Mouse (Mus musculus) embryonic facial prominence, embryonic 11.5 days (tissue): ENCODE data around the gene Ctrl. TPM values are rescaled to one million over a fixed set of nuclear protein-coding genes. Genes with fewer than 3 reads are reported as not detected.

Experiments
- ATAC-seq: fragments of 200-750 bp; cut with Nextera tagmentation; replicated peaks from 2 replicates; pipeline ENCODE4 v1.8.0; 2017; ENCODE audit warnings: low read depth; ENCODE audit not compliant: insufficient number of reproducible peaks, low FRiP score, low TSS enrichment
- DNase-seq: peaks from one replicate; pipeline ENCODE4 v3.0.0-alpha.2; 2015; ENCODE audit warnings: low spot score
- H3K27ac ChIP-seq: fragments of 300-500 bp; sonication (generic); replicated peaks from 2 replicates; pipeline ENCODE4 v1.5.1; 2014; ENCODE audit warnings: mild to moderate bottlenecking, low read depth, low read length, control low read depth
- H3K27me3 ChIP-seq: fragments of 300-500 bp; sonication (generic); 2 replicates; pipeline ENCODE4 v1.6.1; 2014; ENCODE audit warnings: mild to moderate bottlenecking, low read length, moderate library complexity, mixed read lengths; ENCODE audit not compliant: control insufficient read depth, insufficient read depth
- H3K36me3 ChIP-seq: fragments of 300-500 bp; sonication (generic); replicated peaks from 2 replicates; pipeline ENCODE4 v1.6.1; 2014; ENCODE audit warnings: low read depth, mild to moderate bottlenecking, low read length, moderate library complexity, mixed read lengths; ENCODE audit not compliant: control insufficient read depth, insufficient read depth
- H3K4me1 ChIP-seq: fragments of 300-500 bp; sonication (generic); 2 replicates; pipeline ENCODE4 v1.6.1; 2014; ENCODE audit warnings: low read length, mixed read lengths; ENCODE audit not compliant: control insufficient read depth, insufficient read depth
- H3K4me2 ChIP-seq: fragments of 300-500 bp; sonication (generic); 2 replicates; pipeline ENCODE4 v1.6.1; 2014; ENCODE audit warnings: low read depth, mild to moderate bottlenecking, control low read depth, low read length, moderate library complexity
- H3K4me3 ChIP-seq: fragments of 300-500 bp; sonication (generic); 2 replicates; pipeline ENCODE4 v1.5.1; 2014; ENCODE audit warnings: low read depth, low read length, control low read depth
- H3K9ac ChIP-seq: fragments of 300-500 bp; sonication (generic); replicated peaks from 2 replicates; pipeline ENCODE4 v1.6.1; 2014; ENCODE audit warnings: mild to moderate bottlenecking, control low read depth, low read length
- H3K9me3 ChIP-seq: fragments of 300-500 bp; sonication (generic); replicated peaks from 2 replicates; pipeline ENCODE4 v1.6.1; 2016; ENCODE audit warnings: mild to moderate bottlenecking, low read length, inconsistent platforms, mixed read lengths; ENCODE audit not compliant: control insufficient read depth
- WGBS: fragments of 180-500 bp; shearing (Covaris S2); extraction: QIAGEN DNeasy Blood & Tissue Kit; methylation state at CpG from one replicate; pipeline ENCODE4 v1.1.7; 2014; 5-methylcytosine and 5-hydroxymethylcytosine counted together
- polyA plus RNA-seq: library from polyadenylated mRNA; unstranded; fragments of >200 nt; fragmentation: Nextera tagmentation; extraction: Ambion mirVana; gene quantifications from 2 replicates; pipeline ENCODE4 v1.2.1, GENCODE M21; 2014

Ctrl gene
- polyA plus RNA-seq, 1 experiment from 2014 or later: 0.58 TPM

DNA sequence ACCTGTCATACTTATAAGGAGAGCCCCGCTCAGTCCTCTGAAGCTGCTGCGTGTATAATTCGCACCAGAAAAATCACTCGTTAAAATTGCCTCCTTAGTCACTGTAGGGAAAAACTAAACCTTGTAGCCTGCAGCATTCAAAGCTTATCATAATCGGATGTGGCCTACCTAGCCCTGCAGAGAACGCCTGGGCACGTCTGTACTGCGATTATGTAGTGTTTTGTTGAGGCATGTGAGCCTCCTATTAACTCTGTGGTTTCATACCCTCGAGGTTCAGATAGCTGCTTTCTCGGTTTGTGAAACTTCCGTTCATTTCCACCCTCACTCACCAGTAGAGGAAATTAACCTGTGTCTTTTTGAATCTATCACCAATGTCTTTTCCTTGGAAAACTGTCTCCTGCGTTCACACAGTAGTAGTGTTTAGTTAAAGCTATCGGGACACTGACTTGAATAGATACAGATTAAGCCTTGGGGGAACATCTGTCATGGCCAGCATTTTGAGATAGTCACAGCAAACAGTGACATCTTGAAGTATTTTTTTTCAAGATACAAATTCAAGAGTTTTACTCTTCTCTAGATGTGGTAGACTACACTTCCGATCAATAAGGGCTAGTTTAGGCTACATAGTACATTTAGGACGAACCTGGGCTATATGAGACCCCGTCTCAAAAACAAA lies 32.6 kb downstream of the Ctrl start:
- peak overlapping the region; percentile 99 for H3K9ac ChIP-seq
- no peaks in the 10 kb centered on the region for H3K4me1 ChIP-seq
- H3K9me3 ChIP-seq: no peaks in the 10 kb centered on the region
- peak overlapping the region; percentile 76 for H3K27ac ChIP-seq
- H3K4me3 ChIP-seq: peak overlapping the region; percentile 98
- H3K27me3 ChIP-seq: no peaks in the 10 kb centered on the region
- ATAC-seq (no peak), DNase-seq (peak; percentile 12)
- H3K36me3 ChIP-seq: no peaks in the 10 kb centered on the region
- WGBS: 35% methylated on average over 16 of the region's 16 CpGs
- peak overlapping the region; percentile 77 for H3K4me2 ChIP-seq

DNA sequence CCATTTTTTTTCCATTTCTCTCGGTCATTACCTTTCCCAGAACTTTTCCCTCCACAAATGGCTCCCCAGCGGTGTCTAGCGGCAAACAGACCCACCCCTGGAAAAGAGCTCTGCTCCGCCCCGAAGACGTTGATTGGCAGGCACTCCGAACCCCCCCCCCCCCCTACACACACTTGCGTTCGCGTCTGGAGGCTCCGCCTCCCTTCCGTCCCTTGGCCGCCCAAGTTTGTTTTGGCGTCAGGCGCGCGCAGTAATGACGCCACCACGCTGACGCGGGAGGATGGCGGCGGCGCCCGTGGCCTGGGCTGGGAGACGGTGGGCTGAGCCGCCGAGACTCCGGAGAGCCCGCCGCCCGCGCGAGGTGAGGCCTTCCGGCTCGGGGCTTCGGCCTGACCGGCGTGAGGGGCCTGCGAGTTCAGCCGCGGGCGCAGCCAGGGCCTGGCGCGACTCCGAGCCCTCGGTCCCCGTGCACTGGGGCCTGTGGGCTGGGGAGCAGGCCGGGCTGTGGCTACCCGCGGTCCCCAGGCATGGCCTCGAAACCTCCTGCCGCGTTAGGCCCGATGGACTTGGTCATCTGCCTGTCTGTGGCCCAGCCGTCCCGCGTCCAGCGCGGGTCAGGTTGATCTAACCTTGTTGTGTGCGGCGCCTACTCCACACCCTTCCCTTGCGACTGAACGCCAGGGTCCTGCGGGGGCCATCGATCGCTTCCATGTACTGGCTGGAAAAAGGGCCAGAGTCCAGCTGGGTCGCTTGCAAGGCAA lies 33.3 kb downstream of the Ctrl start, which contains the start of gene Pskh1:
Gene Pskh1, plus strand, starts transcription at position 262 of the 761 bp plus-strand sequence.
- peak; percentile 89 for ATAC-seq
- H3K4me1 ChIP-seq: no peaks in the 10 kb centered on the region

DNA sequence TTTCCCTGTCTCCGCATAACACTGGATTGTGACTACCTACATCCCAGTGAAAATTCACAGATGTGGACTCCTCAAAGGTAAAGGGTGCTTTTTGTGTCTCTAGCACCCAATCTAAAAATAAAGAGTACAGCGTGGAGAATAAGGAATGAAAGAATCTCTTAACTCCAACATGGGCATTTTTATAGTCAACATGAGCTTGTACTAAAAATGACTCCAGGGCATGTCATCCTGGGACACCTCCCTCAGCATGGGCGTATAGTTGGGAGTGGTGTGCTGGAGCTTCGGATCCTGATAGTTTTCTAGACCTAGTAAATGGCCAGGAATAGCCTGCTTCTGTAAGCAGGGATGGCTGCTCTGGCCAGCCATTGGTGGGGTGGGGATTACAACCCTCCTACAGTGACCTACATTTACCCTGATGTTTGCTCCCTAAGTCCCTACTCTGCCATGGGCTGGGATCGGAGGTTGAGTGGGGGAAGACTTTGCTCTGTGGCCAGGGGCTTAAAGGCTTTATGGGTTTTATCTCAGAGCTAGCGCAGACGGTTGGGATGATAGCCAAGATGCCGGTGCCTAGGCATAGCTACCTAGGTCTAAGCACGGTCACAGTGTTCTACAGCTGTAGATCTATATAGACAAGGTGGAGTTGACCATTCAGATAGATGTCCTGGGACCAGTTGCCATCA lies 35.7 kb downstream of the Ctrl start:
- Histone ChIP-seq H3K27me3 (no peaks in the 10 kb centered on the region), H3K27ac (no peak overlapping the region), H3K4me2 (no peak overlapping the region), H3K36me3 (no peaks in the 10 kb centered on the region; the same call in 1 of the 2 replicates), H3K9ac (no peak overlapping the region), H3K9me3 (no peaks in the 10 kb centered on the region), H3K4me3 (no peak overlapping the region), H3K4me1 (no peaks in the 10 kb centered on the region)
- 84% methylated on average over 9 of the region's 9 CpGs for WGBS
- no peak for DNase-seq
- ATAC-seq: no peak

More for the DNA sequence above, 33.3 kb downstream of the Ctrl start, which contains the start of gene Pskh1:
- peak; percentile 94 for DNase-seq
- Histone ChIP-seq H3K27me3 (no peaks in the 10 kb centered on the region), H3K27ac (peak within 1 kb of the TSS; percentile 76), H3K9me3 (no peaks in the 10 kb centered on the region), H3K4me2 (peak within 1 kb of the TSS; percentile 77), H3K4me3 (peak within 1 kb of the TSS; percentile 98), H3K36me3 (no peaks in the 10 kb centered on the region), H3K9ac (peak within 1 kb of the TSS; percentile 99)
- WGBS: under 1% methylated on average over 59 of the region's 68 CpGs

DNA sequence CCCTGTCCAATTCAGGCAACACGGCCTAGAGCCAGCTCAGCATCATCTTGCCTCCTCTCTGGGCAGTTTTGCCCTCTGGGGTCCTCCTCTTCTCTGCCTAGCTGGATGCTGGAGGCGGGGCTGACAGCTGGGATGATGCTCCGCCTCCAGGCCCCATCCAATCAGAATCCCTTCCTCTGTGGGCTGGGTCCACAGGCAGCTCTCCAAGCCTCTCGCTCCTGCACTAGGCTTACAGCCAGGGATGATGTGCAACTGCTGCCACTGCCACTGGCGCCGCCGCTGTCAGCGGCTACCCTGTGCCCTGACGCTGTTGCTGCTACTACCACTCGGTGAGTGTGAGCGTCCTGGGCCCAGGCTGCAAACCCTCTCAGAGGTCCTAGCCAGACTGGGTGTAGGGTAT lies 40.3 kb downstream of the Ctrl start, which contains the start of gene Nrn1l:
Gene Nrn1l, plus strand, starts transcription at position 229 of the 400 bp plus-strand sequence.
- Histone ChIP-seq H3K9me3 (no peaks in the 10 kb centered on the region), H3K4me1 (no peaks in the 10 kb centered on the region), H3K27me3 (no peaks in the 10 kb centered on the region), H3K36me3 (peaks cover 16% of the 10 kb centered on the region), H3K9ac (no peak within 1 kb of the TSS), H3K4me2 (no peak within 1 kb of the TSS), H3K4me3 (no peak within 1 kb of the TSS), H3K27ac (no peak within 1 kb of the TSS)
- WGBS: 6% methylated on average over 11 of the region's 11 CpGs
- DNase-seq (peak; percentile 81), ATAC-seq (peak; percentile 86)

DNA sequence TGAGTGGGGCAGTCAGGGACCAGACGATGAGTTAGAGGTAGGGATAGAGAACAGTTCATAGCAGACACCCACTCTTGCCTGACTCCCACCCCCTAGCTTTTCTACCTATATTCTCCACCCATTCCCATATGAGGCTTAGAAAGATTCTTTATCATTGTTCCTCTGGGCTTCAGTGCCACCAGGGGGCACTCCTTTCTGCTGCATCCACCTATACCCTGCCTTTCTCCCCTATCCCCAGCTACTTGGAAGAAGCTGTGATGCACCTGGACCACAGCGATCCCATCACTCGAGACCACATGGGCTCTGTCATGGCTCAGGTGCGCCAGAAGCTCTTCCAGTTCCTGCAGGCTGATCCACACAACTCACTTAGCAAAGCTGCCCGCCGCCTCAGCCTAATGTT lies 41.2 kb downstream of the Ctrl start:
- Histone ChIP-seq H3K27me3 (no peaks in the 10 kb centered on the region), H3K36me3 (peaks cover 22% of the 10 kb centered on the region), H3K4me2 (no peak overlapping the region), H3K9ac (no peak overlapping the region), H3K9me3 (no peaks in the 10 kb centered on the region), H3K4me3 (no peak overlapping the region), H3K27ac (no peak overlapping the region), H3K4me1 (no peaks in the 10 kb centered on the region)
- DNase-seq: peak; percentile 16
- no peak for ATAC-seq
- WGBS: 89% methylated on average over 6 of the region's 6 CpGs

DNA sequence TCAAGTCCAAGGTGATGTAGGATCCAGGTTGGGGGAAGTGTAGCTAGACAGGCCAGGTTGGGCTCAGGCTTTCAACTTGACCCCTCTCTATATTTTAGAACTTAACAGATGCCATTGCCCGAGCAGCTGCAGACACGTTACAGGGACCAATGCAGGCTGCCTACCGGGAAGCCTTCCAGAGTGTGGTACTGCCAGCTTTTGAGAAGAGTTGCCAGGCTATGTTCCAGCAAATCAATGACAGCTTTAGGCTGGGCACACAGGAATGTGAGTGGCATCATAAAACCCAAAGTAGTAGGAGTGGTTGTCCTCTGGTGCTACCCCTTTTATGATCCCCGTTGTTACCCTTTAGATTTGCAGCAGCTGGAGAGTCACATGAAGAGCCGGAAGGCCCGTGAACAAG lies 42.8 kb downstream of the Ctrl start:
- no peak overlapping the region for H3K9ac ChIP-seq
- 92% methylated on average over 6 of the region's 6 CpGs for WGBS
- no peak overlapping the region for H3K4me3 ChIP-seq
- H3K36me3 ChIP-seq: peaks cover 29% of the 10 kb centered on the region
- H3K27ac ChIP-seq: no peak overlapping the region
- no peak for ATAC-seq
- DNase-seq: no peak
- H3K27me3 ChIP-seq: no peaks in the 10 kb centered on the region
- H3K9me3 ChIP-seq: no peaks in the 10 kb centered on the region
- H3K4me2 ChIP-seq: no peak overlapping the region
- H3K4me1 ChIP-seq: no peaks in the 10 kb centered on the region

DNA sequence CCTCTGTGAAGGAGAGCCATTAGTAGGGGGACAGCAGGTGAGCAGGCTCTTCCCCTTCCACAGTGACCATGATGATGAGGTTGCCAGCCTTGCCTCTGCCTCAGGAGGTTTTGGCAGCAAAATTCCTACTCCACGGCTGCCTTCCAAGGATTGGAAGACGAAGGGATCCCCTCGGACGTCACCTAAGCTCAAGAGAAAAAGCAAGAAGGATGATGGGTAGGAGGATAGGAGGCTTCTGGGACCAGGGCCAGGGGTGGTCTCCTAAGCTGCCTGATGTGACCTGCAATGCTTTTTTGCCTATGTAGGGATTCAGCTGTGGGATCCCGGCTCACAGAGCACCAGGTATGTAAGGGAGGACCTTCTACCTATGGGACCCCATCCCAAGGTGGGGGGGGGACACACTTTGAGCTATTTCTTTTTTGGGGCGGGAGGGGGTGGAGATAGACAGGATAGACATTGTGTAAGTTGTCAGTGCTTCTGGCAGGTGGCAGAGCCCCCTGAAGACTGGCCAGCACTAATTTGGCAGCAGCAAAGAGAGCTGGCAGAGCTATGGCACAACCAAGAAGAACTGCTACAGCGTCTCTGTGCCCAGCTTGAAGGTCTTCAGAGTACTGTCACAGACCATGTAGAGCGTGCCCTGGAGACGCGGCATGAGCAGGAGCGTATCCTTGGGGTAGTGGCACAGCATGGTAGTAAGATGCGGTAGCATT lies 43.8 kb downstream of the Ctrl start:
- no peak overlapping the region for H3K27ac ChIP-seq
- no peak overlapping the region for H3K4me2 ChIP-seq
- no peaks in the 10 kb centered on the region for H3K4me1 ChIP-seq
- H3K9me3 ChIP-seq: no peaks in the 10 kb centered on the region
- H3K4me3 ChIP-seq: no peak overlapping the region
- 96% methylated on average over 12 of the region's 12 CpGs for WGBS
- ATAC-seq: no peak
- H3K27me3 ChIP-seq: no peaks in the 10 kb centered on the region
- H3K36me3 ChIP-seq: peaks cover 29% of the 10 kb centered on the region
- DNase-seq: no peak
- no peak overlapping the region for H3K9ac ChIP-seq
